Mouse (Mus musculus) effector memory CD4-positive, alpha-beta T cell, adult 7 months (primary cell): ENCODE results near the gene Tcaf2. TPM values are rescaled to one million over a fixed set of nuclear protein-coding genes. Genes with fewer than 3 reads are reported as not detected.

Experiments used
- polyA plus RNA-seq: library from polyadenylated mRNA; unstranded; fragments of 100-300 nt; shearing (Covaris generic); gene quantifications from one replicate; pipeline ENCODE4 v1.2.1, GENCODE M21; 2017

Gene Tcaf2
- polyA plus RNA-seq: not detected

DNA sequence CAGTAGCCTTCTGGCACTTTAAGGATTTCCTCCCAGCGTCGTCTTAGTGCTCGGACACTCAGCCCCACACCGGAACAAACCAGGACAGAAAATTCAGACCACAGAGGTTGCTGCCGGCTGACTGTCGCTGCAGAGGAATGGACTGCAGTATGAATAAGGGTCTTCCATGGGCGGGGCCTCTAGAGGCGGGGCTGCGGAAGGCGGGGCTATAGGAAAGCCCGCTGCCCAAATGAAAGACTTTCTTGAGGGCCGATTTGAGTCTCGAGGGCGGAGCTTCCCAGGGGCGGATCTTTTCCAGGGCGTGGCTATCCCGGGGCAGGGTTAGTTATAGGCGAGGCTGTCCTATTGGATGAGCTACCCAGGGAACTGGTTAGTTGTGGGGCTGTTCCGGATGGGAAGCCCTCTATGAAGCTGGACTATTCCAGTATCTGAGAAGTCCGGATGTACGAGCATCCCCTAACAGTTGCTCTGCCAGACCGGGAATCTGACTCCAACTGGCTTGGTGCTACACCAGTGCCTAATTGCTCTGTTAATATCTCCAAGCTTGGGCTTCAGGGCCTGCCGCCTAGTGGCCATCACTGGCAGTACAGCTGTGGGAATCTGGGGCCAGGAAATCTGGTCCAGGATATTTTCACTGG, at the start of gene Tcaf2:
Gene Tcaf2, minus strand, starts transcription at position 343 of the 638 bp plus-strand sequence.

DNA sequence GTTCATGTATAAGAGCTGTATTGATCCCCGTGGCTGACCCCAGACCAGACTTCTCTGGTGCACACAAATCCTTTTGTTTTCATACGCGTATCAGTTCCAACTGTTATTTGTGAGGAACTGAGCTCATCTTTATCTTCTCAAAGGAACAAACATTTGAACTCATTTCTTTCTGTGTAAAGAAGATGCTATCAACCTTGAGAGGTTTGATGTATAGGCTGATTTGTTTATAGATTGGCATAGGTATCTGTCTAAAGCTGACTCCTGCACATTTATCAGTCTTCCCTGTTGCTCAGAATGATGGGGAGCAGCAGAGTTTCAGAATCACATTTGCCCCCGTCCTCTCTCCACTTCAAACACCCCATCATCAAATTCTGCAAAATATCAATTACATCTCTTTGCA, 47.5 kb downstream of the Tcaf2 start, which contains the start of gene Tcaf3:
Gene Tcaf3, minus strand, starts transcription at position 101 of the 400 bp plus-strand sequence.

Other genes with a start within 250 kb of the Tcaf2 start
- not detected for gene Tas2r143, start 245.0 kb downstream of the Tcaf2 start, polyA plus RNA-seq
- not detected for gene Tas2r135, start 239.8 kb downstream of the Tcaf2 start, polyA plus RNA-seq
- not detected for gene Tas2r126, start 210.7 kb downstream of the Tcaf2 start, polyA plus RNA-seq
- not detected for gene Olfr458, start 180.1 kb downstream of the Tcaf2 start, polyA plus RNA-seq
- 0.55 TPM for gene Olfr457, start 168.9 kb downstream of the Tcaf2 start, polyA plus RNA-seq
- gene Olfr456, start 158.0 kb downstream of the Tcaf2 start, polyA plus RNA-seq: not detected
- gene Olfr455, start 97.7 kb downstream of the Tcaf2 start, polyA plus RNA-seq: not detected
- not detected for gene Tcaf3, start 47.6 kb downstream of the Tcaf2 start, polyA plus RNA-seq
- gene Tcaf1, start 64.8 kb upstream of the Tcaf2 start, polyA plus RNA-seq: not detected
- gene Olfr453, start 94.1 kb upstream of the Tcaf2 start, polyA plus RNA-seq: not detected
- not detected for gene Olfr38, start 111.2 kb upstream of the Tcaf2 start, polyA plus RNA-seq
- gene Olfr452, start 139.8 kb upstream of the Tcaf2 start, polyA plus RNA-seq: not detected
- not detected for gene Olfr450, start 166.7 kb upstream of the Tcaf2 start, polyA plus RNA-seq
- gene Olfr449, start 189.1 kb upstream of the Tcaf2 start, polyA plus RNA-seq: not detected
- gene Olfr448, start 245.2 kb upstream of the Tcaf2 start, polyA plus RNA-seq: not detected